19 mouse cellular contexts compared by ENCODE assay signal in genomic region chr15:65196307-65196706, GRCm38 (mm10).
"Had no signal": no experiment of that assay in that cellular context is flagged by ENCODE, and none has a peak within 500 bp of the region (broad histone marks: within the 10 kb centered on the region; RNA-seq: fewer than 3 reads in every experiment).

No protein-coding gene starts in this region.

- DNase-seq: kidney, postnatal 10 days; kidney, postnatal 36 days; layer of hippocampus, postnatal 36 days; liver, embryonic 13.5 days; lung, embryonic 14.5 days; lung, postnatal 10 days; lung, postnatal 36 days; right cerebral cortex, adult 18-20 months; right cerebral cortex, postnatal 14 days; right cerebral cortex, postnatal 4 days; thymus, adult 2 months; thymus, postnatal 14 days; thymus, postnatal 4 days had no signal

- H3K4me1 ChIP-seq: kidney, embryonic 15.5 days; liver, embryonic 13.5 days; megakaryocyte, embryonic 14.5 days; midbrain, embryonic 10.5 days had no signal

- H3K36me3 ChIP-seq: kidney, embryonic 15.5 days; liver, embryonic 13.5 days; midbrain, embryonic 10.5 days had no signal

- H3K4me3 ChIP-seq: kidney, embryonic 15.5 days; left cerebral cortex, adult 2 months; liver, embryonic 13.5 days; megakaryocyte, embryonic 14.5 days; midbrain, embryonic 10.5 days had no signal

- H3K4me2 ChIP-seq: kidney, embryonic 15.5 days; liver, embryonic 13.5 days; lung, embryonic 14.5 days had no signal

- H3K9ac ChIP-seq: kidney, embryonic 15.5 days; liver, embryonic 13.5 days; lung, embryonic 14.5 days had no signal

- H3K9me3 ChIP-seq: kidney, embryonic 15.5 days; midbrain, embryonic 10.5 days had no signal

- H3K27me3 ChIP-seq: kidney, embryonic 15.5 days; liver, embryonic 13.5 days; megakaryocyte, embryonic 14.5 days had no signal

- ATAC-seq: midbrain, embryonic 16.5 days had no signal

- H3K27ac ChIP-seq: kidney, embryonic 15.5 days; left cerebral cortex, adult 2 months; liver, embryonic 13.5 days; midbrain, embryonic 10.5 days; stomach, postnatal 0 days had no signal
